Mouse (Mus musculus): ENCODE data around the gene Map4k1. TPM values are rescaled to one million over a fixed set of nuclear protein-coding genes. Genes with fewer than 3 reads are reported as not detected.

Map4k1 gene
- polyA plus RNA-seq, 1 experiment, result 1.3 TPM

DNA sequence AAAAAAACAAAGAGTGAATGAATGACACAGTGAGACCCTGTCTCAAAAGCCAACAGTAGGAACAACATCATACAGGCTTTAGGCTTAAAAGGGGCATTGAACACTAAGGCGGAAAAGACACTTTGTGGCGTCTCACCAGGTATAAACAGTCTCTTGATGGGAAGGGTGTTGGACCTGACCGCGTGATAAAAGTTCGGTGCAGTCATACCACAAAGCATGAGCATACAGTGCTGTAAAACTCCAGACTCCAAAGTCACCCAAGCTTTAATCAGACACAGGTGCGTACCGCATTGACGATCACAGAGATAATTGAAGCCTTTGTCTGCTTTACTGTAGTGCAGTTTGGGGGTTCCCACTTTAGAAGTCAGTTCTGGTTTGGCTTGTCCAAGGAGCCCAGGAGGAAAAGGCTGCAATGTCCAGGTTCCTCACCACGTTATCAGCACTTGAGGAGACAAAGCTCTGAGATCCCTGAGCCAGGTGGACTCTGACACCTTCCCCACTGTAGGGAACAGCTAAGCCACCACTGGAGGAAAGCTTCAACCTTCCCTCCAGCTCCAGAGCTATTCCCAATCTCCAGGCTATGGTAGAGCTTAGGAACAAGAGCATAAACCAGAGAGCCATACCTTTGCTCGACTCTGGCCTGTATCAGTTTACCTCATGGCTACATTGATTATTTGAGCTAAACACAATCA is 31.4 kb upstream of the Map4k1 start:
- 88% methylated on average over 10 of the region's 10 CpGs for WGBS
- Histone ChIP-seq H3K27me3 (ENCODE audit: control insufficient read depth, insufficient read depth, low read length) (no peaks in the 10 kb centered on the region), H3K4me3 (replicated peaks; ENCODE audit: insufficient read depth, low read depth, low read length) (no peak overlapping the region), H3K4me1 (ENCODE audit: control insufficient read depth, insufficient read depth, low read length) (peaks cover 18% of the 10 kb centered on the region), H3K27ac (ENCODE audit: insufficient read depth, low read length) (no peak overlapping the region)
- TF ChIP-seq CTCF (IDR thresholded peaks at IDR 0.05; ENCODE audit: borderline replicate concordance, insufficient read depth, low read depth, low read length) (no peak), POLR2A (IDR thresholded peaks at IDR 0.05; ENCODE audit: borderline replicate concordance, insufficient read depth, low read length) (no peak)
- no peak for DNase-seq

DNA sequence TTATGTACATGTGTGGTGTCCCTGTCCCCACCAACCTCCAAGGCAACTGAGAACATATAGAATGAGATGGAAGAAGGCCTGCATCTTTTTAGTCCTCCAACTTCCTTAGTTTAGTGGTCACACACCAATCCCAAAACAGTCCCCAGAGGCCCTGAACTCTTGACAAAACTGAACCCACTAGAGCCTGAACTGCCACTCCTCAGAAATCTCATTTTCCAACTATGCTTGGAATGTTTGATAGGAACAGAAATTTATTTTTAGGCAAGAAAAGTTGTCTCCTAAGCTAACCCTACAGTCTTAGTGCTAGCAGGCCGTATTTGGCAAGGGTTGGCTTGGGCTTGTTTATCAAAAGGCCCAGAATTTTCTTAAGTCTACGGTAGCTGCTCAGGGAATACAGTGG is 30.1 kb upstream of the Map4k1 start:
- WGBS, result 89% methylated on average over 2 of the region's 2 CpGs
- Histone ChIP-seq H3K27ac (ENCODE audit: insufficient read depth, low read length) (no peak overlapping the region), H3K4me3 (replicated peaks; ENCODE audit: insufficient read depth, low read depth, low read length) (no peak overlapping the region), H3K27me3 (ENCODE audit: control insufficient read depth, insufficient read depth, low read length) (no peaks in the 10 kb centered on the region), H3K4me1 (ENCODE audit: control insufficient read depth, insufficient read depth, low read length) (peaks cover 15% of the 10 kb centered on the region)
- TF ChIP-seq CTCF (IDR thresholded peaks at IDR 0.05; ENCODE audit: borderline replicate concordance, insufficient read depth, low read depth, low read length) (no peak), POLR2A (IDR thresholded peaks at IDR 0.05; ENCODE audit: borderline replicate concordance, insufficient read depth, low read length) (no peak)
- no peak for DNase-seq

DNA sequence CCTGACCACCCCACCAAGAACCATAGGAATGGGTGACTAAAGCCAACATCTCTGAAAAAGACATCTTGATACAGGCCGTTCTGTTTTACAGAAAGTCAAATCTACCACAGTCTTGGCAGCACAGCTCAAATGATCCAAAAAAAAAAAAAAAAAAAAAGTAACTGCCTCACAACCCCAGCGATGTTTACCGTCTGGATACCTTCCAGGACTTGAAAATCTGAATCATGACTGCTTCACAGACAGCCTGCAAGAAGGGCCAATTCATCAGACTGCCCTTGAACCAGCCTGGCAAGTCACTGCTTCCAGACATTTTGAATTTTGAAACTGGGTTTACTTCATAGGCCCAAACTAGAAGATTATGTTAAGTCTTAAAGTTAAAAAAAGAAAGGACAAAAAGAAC is 29.1 kb upstream of the Map4k1 start:
- no peak overlapping the region for H3K4me3 ChIP-seq (replicated peaks; ENCODE audit: insufficient read depth, low read depth, low read length)
- peak in 1 of 2 experiments; percentile 34 for DNase-seq
- WGBS, result 11% methylated on average over 3 of the region's 3 CpGs
- TF ChIP-seq POLR2A (IDR thresholded peaks at IDR 0.05; ENCODE audit: borderline replicate concordance, insufficient read depth, low read length), result no peak
- no peak for TF ChIP-seq CTCF (IDR thresholded peaks at IDR 0.05; ENCODE audit: borderline replicate concordance, insufficient read depth, low read depth, low read length)
- no peaks in the 10 kb centered on the region for H3K27me3 ChIP-seq (ENCODE audit: control insufficient read depth, insufficient read depth, low read length)
- H3K27ac ChIP-seq (ENCODE audit: insufficient read depth, low read length), result no peak overlapping the region; the same call in 1 of the 2 replicates
- H3K4me1 ChIP-seq (ENCODE audit: control insufficient read depth, insufficient read depth, low read length), result peaks cover 9% of the 10 kb centered on the region

DNA sequence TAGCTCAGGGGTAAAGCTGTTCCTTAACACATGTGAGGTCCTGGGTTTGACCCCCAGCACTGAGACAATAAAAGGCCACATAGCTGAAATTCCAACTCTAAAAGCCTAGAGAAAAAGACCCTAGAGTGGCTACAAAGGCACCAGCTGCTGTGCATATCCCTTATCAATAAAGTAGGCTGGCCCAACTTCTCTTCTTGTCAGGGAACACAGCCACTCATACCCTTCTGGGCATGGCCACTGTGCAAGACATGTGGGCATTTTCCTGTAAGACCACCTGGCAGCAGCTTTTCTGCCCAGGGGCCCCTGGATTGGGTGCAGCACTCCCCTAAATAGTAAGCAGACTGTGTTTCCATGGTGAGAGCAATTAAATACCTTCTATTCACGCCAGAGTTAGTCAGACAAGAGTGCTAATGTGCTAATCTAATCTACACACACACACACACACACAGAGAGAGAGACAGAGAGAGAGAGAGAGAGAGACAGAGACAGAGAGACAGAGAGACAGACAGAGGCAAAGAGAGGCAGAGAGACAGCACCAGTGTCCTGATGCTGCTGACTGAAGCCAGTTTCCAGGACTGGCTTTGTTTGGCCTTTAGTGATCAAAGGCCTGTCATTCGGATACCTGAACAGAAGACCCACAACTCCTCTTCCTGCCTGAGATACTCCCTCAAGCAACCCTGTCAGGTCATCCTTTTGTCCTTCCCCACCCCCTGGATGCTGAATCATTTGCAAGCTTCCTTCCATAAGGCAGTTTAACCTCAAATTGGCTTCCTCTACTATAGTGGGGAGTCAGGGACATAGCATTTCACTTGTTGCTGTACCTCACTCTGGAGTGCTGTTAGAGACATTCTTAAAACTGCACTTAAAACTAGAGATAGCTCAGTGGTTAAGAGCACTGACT is 28.1 kb upstream of the Map4k1 start:
- Histone ChIP-seq H3K4me1 (ENCODE audit: control insufficient read depth, insufficient read depth, low read length) (peaks cover 7% of the 10 kb centered on the region), H3K27me3 (ENCODE audit: control insufficient read depth, insufficient read depth, low read length) (no peaks in the 10 kb centered on the region), H3K4me3 (replicated peaks; ENCODE audit: insufficient read depth, low read depth, low read length) (no peak overlapping the region), H3K27ac (ENCODE audit: insufficient read depth, low read length) (no peak overlapping the region)
- DNase-seq, result no peak
- TF ChIP-seq POLR2A (IDR thresholded peaks at IDR 0.05; ENCODE audit: borderline replicate concordance, insufficient read depth, low read length) (no peak), CTCF (IDR thresholded peaks at IDR 0.05; ENCODE audit: borderline replicate concordance, insufficient read depth, low read depth, low read length) (no peak)
- 29% methylated on average over 2 of the region's 2 CpGs for WGBS

DNA sequence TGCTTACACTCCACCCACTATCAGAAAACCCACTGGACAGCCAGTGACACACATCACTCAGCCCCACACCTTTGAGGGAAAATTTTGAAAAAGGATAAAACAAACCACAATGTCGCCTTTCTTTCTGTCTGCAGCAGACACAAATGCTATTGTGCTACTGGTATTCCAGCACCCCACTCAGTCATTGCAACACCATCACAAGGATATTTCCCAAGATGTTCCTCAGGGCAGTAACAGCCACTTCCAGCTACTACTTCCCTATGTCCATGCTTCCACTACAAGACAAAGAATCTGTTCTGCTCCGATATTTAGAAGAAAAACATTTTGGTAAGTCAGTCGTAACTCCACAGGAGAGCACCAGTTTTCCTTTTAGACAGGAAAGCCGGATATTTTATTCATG is 27.1 kb upstream of the Map4k1 start:
- WGBS, result 50% methylated on average over 4 of the region's 4 CpGs
- no peak overlapping the region for H3K27ac ChIP-seq (ENCODE audit: insufficient read depth, low read length)
- TF ChIP-seq CTCF (IDR thresholded peaks at IDR 0.05; ENCODE audit: borderline replicate concordance, insufficient read depth, low read depth, low read length) (no peak), POLR2A (IDR thresholded peaks at IDR 0.05; ENCODE audit: borderline replicate concordance, insufficient read depth, low read length) (no peak)
- peaks cover 11% of the 10 kb centered on the region for H3K4me1 ChIP-seq (ENCODE audit: control insufficient read depth, insufficient read depth, low read length)
- no peaks in the 10 kb centered on the region for H3K27me3 ChIP-seq (ENCODE audit: control insufficient read depth, insufficient read depth, low read length)
- no peak overlapping the region for H3K4me3 ChIP-seq (replicated peaks; ENCODE audit: insufficient read depth, low read depth, low read length)
- DNase-seq, result no peak

DNA sequence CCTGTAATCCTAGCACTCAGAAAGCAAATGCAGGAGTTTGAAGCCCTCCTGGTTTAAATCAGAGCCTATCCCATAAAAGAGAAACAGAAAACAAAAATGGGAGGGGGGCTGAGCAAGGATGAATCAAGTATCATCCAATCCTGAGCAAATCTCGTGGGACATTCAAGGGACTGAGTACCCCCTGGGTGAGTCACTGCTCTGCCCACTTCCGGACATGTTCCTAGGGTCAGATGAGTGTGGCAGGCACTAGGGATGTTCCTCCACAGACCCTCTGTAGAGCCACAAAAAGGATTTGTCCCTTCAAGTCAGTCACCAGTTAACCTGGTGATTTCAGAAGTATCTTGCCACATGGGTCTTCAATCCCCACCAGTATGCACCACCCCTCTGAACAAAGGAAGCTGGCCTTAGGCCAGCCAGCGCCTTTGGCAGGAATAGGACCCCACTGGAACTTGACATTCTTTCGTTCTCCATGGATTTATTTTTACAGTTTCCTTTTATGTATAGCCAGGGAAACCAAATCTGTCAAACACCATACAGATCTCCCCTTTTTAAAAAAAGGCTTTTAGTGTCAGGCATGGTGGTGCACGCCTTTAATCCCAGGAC is 26.5 kb upstream of the Map4k1 start:
- DNase-seq, result no peak
- 35% methylated on average over 5 of the region's 5 CpGs for WGBS
- Histone ChIP-seq H3K4me3 (replicated peaks; ENCODE audit: insufficient read depth, low read depth, low read length) (no peak overlapping the region), H3K4me1 (ENCODE audit: control insufficient read depth, insufficient read depth, low read length) (peaks cover 14% of the 10 kb centered on the region), H3K27me3 (ENCODE audit: control insufficient read depth, insufficient read depth, low read length) (no peaks in the 10 kb centered on the region), H3K27ac (ENCODE audit: insufficient read depth, low read length) (no peak overlapping the region)
- no peak for TF ChIP-seq POLR2A (IDR thresholded peaks at IDR 0.05; ENCODE audit: borderline replicate concordance, insufficient read depth, low read length)
- no peak for TF ChIP-seq CTCF (IDR thresholded peaks at IDR 0.05; ENCODE audit: borderline replicate concordance, insufficient read depth, low read depth, low read length)

DNA sequence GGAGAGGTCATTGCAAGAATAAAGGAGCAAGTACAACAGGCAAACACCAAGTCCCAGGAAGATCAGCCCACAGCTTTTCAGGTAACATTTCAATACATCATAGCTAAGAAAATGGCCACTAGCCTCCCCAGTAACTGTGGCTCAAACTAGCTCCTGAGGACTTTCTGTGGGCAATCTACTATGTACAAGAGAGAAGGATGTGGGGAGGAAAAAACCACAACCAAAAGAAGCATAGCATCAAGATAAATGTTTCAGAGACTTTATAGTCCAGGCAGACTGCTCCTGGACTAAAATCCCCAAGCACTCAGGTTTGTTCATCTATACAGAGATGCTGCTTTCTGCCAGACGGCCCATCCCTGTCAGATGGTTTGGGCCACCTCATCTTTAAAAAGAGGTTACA is 25.6 kb upstream of the Map4k1 start:
- 74% methylated on average over 1 of the region's 1 CpGs for WGBS
- Histone ChIP-seq H3K4me1 (ENCODE audit: control insufficient read depth, insufficient read depth, low read length) (peaks cover 18% of the 10 kb centered on the region), H3K4me3 (replicated peaks; ENCODE audit: insufficient read depth, low read depth, low read length) (no peak overlapping the region), H3K27ac (ENCODE audit: insufficient read depth, low read length) (no peak overlapping the region), H3K27me3 (ENCODE audit: control insufficient read depth, insufficient read depth, low read length) (no peaks in the 10 kb centered on the region)
- no peak for DNase-seq
- no peak for TF ChIP-seq POLR2A (IDR thresholded peaks at IDR 0.05; ENCODE audit: borderline replicate concordance, insufficient read depth, low read length)
- no peak for TF ChIP-seq CTCF (IDR thresholded peaks at IDR 0.05; ENCODE audit: borderline replicate concordance, insufficient read depth, low read depth, low read length)

All from cerebellum, adult 2 months (tissue).